Mouse (Mus musculus) embryonic facial prominence, embryonic 13.5 days (tissue): ENCODE measurements around the gene Tuba1b. TPM values are rescaled to one million over a fixed set of nuclear protein-coding genes. Genes with fewer than 3 reads are reported as not detected.
A peak's percentile ranks its signal among the peaks of the same experiment; 100 is the strongest.

Experiments
- ATAC-seq: fragments of 200-750 bp; cut with Nextera tagmentation; 2 replicates; pipeline ENCODE4 v1.8.0; 2017; ENCODE audit warnings: low read depth; ENCODE audit not compliant: insufficient number of reproducible peaks, insufficient read depth, low FRiP score, low TSS enrichment
- H3K27ac ChIP-seq: fragments of 300-500 bp; sonication (generic); 2 replicates; pipeline ENCODE4 v1.5.1; 2015; ENCODE audit warnings: moderate library complexity, mild to moderate bottlenecking, inconsistent platforms
- H3K27me3 ChIP-seq: fragments of 300-500 bp; sonication (generic); 2 replicates; pipeline ENCODE4 v1.6.1; 2015; ENCODE audit warnings: mild to moderate bottlenecking, inconsistent platforms
- H3K36me3 ChIP-seq: fragments of 300-500 bp; sonication (generic); 2 replicates; pipeline ENCODE4 v1.6.1; 2015; ENCODE audit warnings: mild to moderate bottlenecking, inconsistent platforms
- H3K4me1 ChIP-seq: fragments of 300-500 bp; sonication (generic); 2 replicates; pipeline ENCODE4 v1.6.1; 2015; ENCODE audit warnings: inconsistent platforms
- H3K4me2 ChIP-seq: fragments of 300-500 bp; sonication (generic); 2 replicates; pipeline ENCODE4 v1.6.1; 2015; ENCODE audit warnings: moderate library complexity, mild to moderate bottlenecking, inconsistent platforms
- H3K4me3 ChIP-seq: fragments of 300-500 bp; sonication (generic); 2 replicates; pipeline ENCODE4 v1.5.1; 2015; ENCODE audit warnings: mild to moderate bottlenecking, inconsistent platforms
- H3K9ac ChIP-seq: fragments of 300-500 bp; sonication (generic); 2 replicates; pipeline ENCODE4 v1.6.1; 2015; ENCODE audit warnings: mild to moderate bottlenecking, inconsistent platforms
- H3K9me3 ChIP-seq: fragments of 300-500 bp; sonication (generic); 2 replicates; pipeline ENCODE4 v1.6.1; 2016; ENCODE audit warnings: inconsistent platforms
- WGBS: fragments of 180-500 bp; shearing (Covaris S2); methylation state at CpG from one replicate; pipeline ENCODE4 v1.1.7; 2015; ENCODE audit warnings: mixed read lengths; 5-methylcytosine and 5-hydroxymethylcytosine counted together
- polyA plus RNA-seq: library from polyadenylated mRNA; unstranded; fragments of >200 nt; fragmentation: Nextera tagmentation; extraction: Ambion mirVana; gene quantifications from 2 replicates; pipeline ENCODE4 v1.2.1, GENCODE M21; 2015

Gene Tuba1b
- polyA plus RNA-seq, 1 experiment from 2014 or later, result 1,651 TPM

DNA sequence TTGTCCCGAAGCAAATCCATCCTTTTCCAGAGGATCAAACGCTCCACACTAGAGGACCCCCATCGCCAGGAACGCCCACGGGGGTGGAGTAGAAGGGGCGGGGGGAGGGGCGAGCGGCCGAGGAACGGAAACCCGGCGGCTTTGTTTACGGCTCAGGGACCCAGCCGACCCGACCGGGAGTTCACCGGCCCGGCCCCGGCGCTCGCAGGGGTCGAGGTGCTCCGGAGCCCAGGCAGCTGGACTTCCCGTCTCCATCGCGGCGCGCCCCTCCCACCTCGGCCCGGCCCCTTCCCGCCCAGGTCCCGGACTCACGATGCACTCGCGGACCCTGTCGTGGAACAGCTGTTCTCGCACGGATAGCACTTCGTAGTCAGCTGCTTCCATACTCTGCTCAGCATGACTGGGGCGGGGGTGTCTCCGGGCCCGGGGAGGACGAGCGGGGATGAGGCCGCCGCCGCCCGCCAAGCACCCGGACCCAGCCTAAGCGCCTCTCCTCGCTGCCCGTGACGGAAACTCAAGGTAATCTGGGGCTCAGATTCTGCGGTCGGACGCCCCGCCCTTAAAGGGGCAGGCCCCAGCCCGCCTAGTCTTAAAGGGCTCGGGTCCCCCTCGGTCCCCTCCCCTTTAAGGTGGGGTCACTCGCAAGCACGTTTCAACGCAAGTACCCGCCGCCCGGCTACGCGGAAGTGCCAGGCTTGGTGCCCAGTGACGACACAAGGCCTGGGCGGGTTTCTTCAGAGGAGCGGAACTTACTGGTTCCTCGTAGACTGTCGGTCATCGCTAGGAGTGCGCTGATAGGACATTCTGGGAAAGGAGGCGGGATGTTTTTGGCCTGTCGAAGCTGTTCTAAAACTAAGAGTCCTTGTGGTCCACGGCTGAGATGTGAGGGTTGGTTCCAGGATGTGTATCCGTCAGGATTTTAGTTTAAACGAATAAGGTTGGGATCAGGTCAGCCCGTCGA is 16.5 kb downstream of the Tuba1b start, which contains the start of gene Lmbr1l:
Lmbr1l (minus strand) TSS at position 694 of the 961 bp plus-strand sequence.
- ATAC-seq, result peak; percentile 95
- H3K27me3 ChIP-seq, result no peaks in the 10 kb centered on the region
- H3K4me3 ChIP-seq, result peak within 1 kb of the TSS; percentile 84
- H3K9ac ChIP-seq, result peak within 1 kb of the TSS; percentile 90
- H3K27ac ChIP-seq, result peak within 1 kb of the TSS; percentile 98
- H3K36me3 ChIP-seq, result peaks cover 25% of the 10 kb centered on the region
- H3K4me1 ChIP-seq, result peaks cover 20% of the 10 kb centered on the region
- H3K4me2 ChIP-seq, result peak within 1 kb of the TSS; percentile 80
- H3K9me3 ChIP-seq, result no peaks in the 10 kb centered on the region
- WGBS, result under 1% methylated on average over 82 of the region's 82 CpGs

DNA sequence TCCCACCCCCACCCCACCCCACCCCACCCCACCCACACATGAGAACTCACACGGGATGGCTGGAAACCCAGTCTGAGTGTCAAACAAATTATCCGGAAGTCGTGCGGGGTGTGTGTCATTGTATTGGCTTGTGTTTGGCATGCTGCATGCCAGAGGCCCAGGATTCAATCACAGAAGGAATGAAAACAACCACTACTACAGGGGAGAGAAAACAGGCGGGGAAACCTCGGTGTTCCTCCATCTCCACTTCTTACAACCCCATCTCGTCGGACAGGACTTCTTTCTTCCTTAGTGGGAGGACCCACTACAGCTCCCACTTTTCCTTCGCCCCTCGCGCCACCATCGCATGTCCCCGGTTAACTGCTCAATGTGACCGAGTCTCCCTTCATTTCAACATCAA is 17.3 kb downstream of the Tuba1b start:
- H3K9ac ChIP-seq, result peak overlapping the region; percentile 90
- H3K27ac ChIP-seq, result peak overlapping the region; percentile 98
- H3K9me3 ChIP-seq, result no peaks in the 10 kb centered on the region
- H3K4me1 ChIP-seq, result peaks cover 20% of the 10 kb centered on the region
- H3K36me3 ChIP-seq, result peaks cover 32% of the 10 kb centered on the region
- peak overlapping the region; percentile 84 for H3K4me3 ChIP-seq
- 0% methylated on average over 14 of the region's 14 CpGs for WGBS
- no peak for ATAC-seq
- H3K4me2 ChIP-seq, result peak overlapping the region; percentile 80
- H3K27me3 ChIP-seq, result no peaks in the 10 kb centered on the region

DNA sequence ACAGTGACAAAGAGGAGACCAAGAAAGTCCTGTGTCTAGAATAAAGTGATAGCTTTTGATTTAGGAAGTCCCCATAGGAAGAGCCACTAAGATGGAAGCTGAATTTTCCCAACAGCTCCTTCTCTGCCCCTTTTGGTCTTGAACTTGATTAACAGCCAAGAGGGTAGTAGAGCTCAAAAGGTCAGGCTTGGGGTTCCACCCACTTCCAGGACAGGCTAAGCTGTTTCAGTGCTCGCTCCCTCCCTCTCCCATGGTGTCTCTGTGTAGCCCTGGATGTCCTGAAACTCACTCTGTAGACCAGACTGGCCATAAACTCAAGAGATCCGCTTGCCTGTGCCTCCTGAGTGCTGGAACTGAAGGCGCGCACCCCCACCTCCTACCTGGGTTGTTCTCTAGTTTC is 18.3 kb downstream of the Tuba1b start:
- Histone ChIP-seq H3K4me3 (peak overlapping the region; percentile 84; the same call in 1 of the 2 replicates), H3K9ac (peak overlapping the region; percentile 90)

DNA sequence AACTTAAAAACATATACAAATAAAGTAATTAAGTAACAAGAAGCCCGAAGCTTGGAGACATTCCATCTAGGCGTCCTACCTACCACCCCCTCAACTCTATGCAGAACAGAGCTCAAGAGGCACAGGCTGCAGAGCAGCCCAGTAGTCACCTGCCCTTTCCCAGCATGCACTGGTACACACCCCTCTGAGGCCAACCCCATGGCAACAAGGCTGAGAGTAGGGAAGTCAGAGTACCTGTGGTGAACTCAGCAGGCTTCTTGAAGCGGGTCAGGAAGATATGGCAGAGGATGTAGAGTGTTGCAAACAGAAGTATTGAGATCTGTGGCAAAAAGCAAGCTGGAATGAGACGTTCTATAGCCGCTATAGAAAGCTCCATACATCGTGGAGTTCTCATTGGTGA is 19.5 kb downstream of the Tuba1b start:
- Histone ChIP-seq H3K9me3 (no peaks in the 10 kb centered on the region), H3K4me1 (peaks cover 20% of the 10 kb centered on the region), H3K27ac (no peak overlapping the region), H3K36me3 (peaks cover 54% of the 10 kb centered on the region), H3K9ac (no peak overlapping the region), H3K4me3 (no peak overlapping the region), H3K4me2 (no peak overlapping the region), H3K27me3 (no peaks in the 10 kb centered on the region)
- 94% methylated on average over 6 of the region's 6 CpGs for WGBS
- ATAC-seq, result no peak

More for the DNA sequence above, 18.3 kb downstream of the Tuba1b start:
- WGBS, result 91% methylated on average over 4 of the region's 4 CpGs
- Histone ChIP-seq H3K27ac (no peak overlapping the region), H3K36me3 (peaks cover 43% of the 10 kb centered on the region), H3K4me2 (peak overlapping the region; percentile 80), H3K27me3 (no peaks in the 10 kb centered on the region), H3K4me1 (peaks cover 20% of the 10 kb centered on the region), H3K9me3 (no peaks in the 10 kb centered on the region)
- ATAC-seq, result no peak

DNA sequence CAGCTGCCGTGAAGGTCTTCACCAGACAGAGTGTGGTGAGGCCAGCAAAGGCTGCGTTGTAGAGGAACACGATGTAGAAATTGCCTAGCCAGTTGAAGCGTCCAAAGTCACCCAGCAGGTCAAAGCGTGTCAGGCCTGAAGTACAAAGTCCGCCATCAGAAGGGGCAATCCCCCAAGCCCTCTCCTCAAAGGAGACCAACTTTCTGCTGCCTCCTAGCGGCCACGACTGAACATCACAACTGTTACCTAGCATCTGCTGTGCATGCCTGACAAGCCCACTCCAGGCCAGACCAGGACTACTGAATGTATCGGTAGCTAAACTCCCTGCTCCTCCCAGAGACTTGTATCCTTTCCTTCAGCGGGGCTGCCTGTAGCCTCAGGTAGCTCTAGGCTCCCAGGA is 29.7 kb downstream of the Tuba1b start:
- no peak for ATAC-seq
- H3K4me2 ChIP-seq, result no peak overlapping the region
- peaks cover 67% of the 10 kb centered on the region for H3K36me3 ChIP-seq

DNA sequence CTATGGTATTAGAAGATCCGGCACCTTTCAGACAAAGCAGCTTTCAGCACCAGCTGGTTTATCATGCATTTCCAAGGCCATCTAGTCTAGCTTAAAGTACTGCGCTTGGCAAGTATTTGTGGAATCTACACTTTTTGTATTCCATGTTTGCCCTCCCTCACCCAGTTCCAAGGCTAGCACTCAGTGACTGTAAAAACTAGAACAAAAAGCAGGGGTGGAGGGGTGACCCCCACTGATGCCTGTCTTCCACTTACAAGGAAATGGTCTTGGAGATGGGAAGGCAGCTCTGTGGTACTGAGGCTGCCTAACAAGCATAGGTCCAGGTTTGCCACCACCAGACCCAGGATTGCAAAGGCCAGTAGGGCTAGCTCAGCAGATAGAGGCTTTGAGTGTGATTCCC is 31.8 kb downstream of the Tuba1b start:
- H3K4me1 ChIP-seq, result peaks cover 12% of the 10 kb centered on the region
- H3K4me2 ChIP-seq, result no peak overlapping the region
- H3K9me3 ChIP-seq, result no peaks in the 10 kb centered on the region
- WGBS, result 93% methylated on average over 2 of the region's 2 CpGs
- no peak for ATAC-seq
- H3K36me3 ChIP-seq, result peaks cover 46% of the 10 kb centered on the region
- no peak overlapping the region for H3K9ac ChIP-seq
- H3K4me3 ChIP-seq, result no peak overlapping the region
- no peak overlapping the region for H3K27ac ChIP-seq
- H3K27me3 ChIP-seq, result peaks cover 32% of the 10 kb centered on the region

More for the DNA sequence above, 29.7 kb downstream of the Tuba1b start:
- Histone ChIP-seq H3K9me3 (no peaks in the 10 kb centered on the region), H3K27me3 (peaks cover 11% of the 10 kb centered on the region), H3K27ac (no peak overlapping the region), H3K4me3 (no peak overlapping the region), H3K4me1 (no peaks in the 10 kb centered on the region), H3K9ac (no peak overlapping the region)
- 27% methylated on average over 10 of the region's 10 CpGs for WGBS

DNA sequence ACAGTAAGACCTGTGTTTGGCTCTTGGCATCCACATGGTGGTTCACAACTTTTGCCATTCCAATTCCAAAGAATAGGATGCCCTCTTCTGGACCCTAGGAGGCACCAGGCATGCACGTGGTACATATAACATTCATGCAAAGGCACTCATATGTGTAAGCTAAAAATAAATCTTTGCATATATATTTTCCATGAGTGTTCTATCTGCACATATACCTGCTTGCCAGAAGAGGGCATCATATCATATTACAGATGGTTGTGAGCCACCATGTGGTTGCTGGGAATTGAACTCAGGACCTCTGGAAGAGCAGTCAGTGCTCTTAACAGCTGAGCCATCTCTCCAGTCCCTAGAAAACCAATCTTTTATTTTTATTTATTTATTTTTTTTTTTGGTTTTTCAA is 32.8 kb downstream of the Tuba1b start:
- peaks cover 36% of the 10 kb centered on the region for H3K36me3 ChIP-seq
- no peak overlapping the region for H3K9ac ChIP-seq
- H3K27me3 ChIP-seq, result peaks cover 43% of the 10 kb centered on the region
- no peak overlapping the region for H3K27ac ChIP-seq
- H3K4me3 ChIP-seq, result no peak overlapping the region
- no peak for ATAC-seq
- peaks cover 14% of the 10 kb centered on the region for H3K4me1 ChIP-seq
- 67% methylated on average over 1 of the region's 1 CpGs for WGBS
- no peaks in the 10 kb centered on the region for H3K9me3 ChIP-seq
- no peak overlapping the region for H3K4me2 ChIP-seq

DNA sequence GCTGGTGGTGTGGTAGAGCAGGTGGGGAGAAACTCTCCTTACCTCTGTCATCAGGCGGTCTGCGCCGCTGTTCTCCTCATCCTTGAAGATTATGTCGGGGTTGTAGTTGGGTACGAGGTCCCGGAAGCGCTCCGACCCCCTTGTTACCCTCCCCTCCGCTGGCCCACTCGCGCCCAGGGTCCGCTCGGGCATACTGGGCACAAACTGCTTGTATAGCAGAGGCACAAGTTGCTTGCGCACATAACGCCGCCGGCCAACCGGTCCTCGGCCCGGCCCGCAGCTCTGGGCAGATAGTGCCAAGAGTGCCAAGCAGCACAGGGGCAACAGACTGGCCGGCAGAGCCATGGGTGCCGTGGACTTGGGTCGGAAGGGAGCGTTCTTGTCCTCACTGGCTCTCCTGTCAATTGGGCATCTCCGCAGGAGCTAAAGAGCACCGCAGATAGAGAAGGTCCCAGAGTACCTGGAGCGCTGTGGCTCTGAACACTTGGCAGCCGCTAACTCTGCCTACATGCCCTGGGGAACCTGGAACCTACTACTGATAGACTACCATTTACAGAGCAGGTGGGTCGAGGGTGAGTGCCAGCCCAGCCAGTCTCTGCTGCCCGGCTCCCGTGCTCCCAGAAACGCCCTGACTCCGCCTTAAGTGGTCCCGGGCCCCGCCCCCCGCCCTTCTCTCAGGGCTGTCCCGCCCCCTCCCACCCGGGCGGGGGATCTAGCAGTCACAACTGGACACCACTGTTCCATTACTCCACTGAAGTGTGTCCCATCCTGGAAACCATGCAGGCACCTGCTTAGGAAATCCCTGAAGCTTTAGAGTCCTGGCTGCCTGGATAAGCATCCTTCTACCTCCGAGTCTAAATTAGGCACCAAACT is 36.2 kb downstream of the Tuba1b start, which contains the start of gene Dhh:
Dhh (minus strand) TSS at position 613 of the 873 bp plus-strand sequence.
- Histone ChIP-seq H3K4me2 (peak within 1 kb of the TSS; percentile 49), H3K27ac (no peak within 1 kb of the TSS), H3K9ac (peak within 1 kb of the TSS; percentile 52), H3K36me3 (peaks cover 4% of the 10 kb centered on the region), H3K27me3 (peaks cover 76% of the 10 kb centered on the region), H3K9me3 (no peaks in the 10 kb centered on the region), H3K4me3 (peak within 1 kb of the TSS; percentile 27), H3K4me1 (peaks cover 42% of the 10 kb centered on the region)
- under 1% methylated on average over 41 of the region's 41 CpGs for WGBS
- no peak for ATAC-seq

DNA sequence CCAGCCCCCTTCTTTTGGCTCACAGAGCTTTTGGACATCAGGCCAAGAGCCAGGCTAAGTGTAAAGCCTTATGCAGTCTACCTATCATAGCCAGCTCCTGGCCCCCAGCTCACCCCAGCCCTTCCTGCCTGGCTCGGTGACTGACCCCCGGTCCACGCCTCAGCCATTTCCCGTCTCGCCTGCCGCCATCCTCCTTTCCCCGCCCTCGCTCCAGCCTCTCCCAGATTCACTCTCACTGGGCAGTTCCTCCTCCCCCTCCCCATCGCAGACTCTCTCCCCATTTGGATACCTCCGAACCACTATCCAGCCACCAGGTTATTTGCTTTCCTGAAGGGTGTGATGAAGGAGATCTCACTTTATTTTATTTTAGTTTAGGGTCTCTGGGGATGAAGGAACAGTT is 36.9 kb downstream of the Tuba1b start:
- Histone ChIP-seq H3K27me3 (peaks cover 83% of the 10 kb centered on the region), H3K9me3 (no peaks in the 10 kb centered on the region), H3K4me2 (peak overlapping the region; percentile 49), H3K9ac (peak overlapping the region; percentile 52; the same call in 1 of the 2 replicates), H3K4me3 (peak overlapping the region; percentile 27; the same call in 1 of the 2 replicates), H3K36me3 (no peaks in the 10 kb centered on the region), H3K27ac (no peak overlapping the region), H3K4me1 (peaks cover 42% of the 10 kb centered on the region)
- ATAC-seq, result no peak
- WGBS, result 3% methylated on average over 10 of the region's 10 CpGs

DNA sequence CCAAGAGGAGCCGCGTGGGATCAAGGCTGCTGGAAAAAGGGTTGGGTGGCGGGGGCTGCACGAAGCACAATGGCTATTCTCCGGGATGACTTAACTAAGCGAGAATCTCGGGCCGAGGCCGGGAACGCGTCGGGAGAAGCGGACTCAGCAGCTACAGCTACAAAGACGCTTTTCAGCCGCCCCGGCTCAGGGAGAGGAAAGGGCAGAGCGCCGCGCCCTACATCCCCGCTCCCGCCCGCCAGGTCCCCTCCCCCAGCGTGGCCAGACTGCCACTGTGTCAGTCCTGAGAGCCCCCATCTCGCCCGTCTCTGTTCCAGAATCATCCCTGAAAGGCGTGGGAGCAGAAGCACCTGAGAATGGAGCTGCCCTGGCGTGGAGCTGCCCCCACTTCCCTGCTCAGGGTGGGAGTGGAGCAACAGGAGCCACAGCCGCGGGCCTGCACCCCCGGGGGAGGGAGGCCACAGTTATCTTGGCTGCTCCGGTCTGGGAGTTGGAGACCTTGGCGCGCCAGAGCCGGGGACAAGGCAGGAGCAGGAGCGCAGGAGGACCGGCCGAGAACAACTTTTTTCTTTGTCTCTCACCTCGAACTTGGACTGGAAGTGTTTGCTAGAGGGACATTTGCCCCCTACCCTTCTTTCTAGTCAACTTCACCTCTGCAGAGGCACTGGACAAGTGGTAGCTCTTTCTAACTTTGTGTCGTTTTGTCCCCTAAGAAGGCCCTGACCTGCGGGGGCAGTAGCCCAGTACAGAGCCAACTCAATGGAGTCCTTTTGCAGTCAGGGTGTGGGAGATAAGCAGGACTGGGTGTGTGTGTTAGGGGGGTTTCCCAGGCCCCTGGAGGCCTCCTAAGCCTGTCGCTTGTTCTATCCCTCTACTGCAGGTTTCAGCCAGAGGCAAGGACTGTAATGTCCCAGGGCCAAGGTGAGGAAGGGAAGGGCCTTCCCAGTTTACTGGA is 38.5 kb downstream of the Tuba1b start:
- no peak overlapping the region for H3K27ac ChIP-seq
- peaks cover 98% of the 10 kb centered on the region for H3K27me3 ChIP-seq
- ATAC-seq, result no peak
- H3K4me1 ChIP-seq, result peaks cover 42% of the 10 kb centered on the region
- H3K36me3 ChIP-seq, result no peaks in the 10 kb centered on the region
- H3K9ac ChIP-seq, result peak overlapping the region; percentile 53
- no peaks in the 10 kb centered on the region for H3K9me3 ChIP-seq
- 3% methylated on average over 41 of the region's 41 CpGs for WGBS
- peak overlapping the region; percentile 99 for H3K4me2 ChIP-seq
- peak overlapping the region; percentile 33 for H3K4me3 ChIP-seq
